Mouse (Mus musculus): ENCODE measurements around the gene Fam110c.

The Fam110c gene

GRCm38 (mm10) chr12:31116005-31116466 lies 42.4 kb downstream of the Fam110c start:
- peak; percentile 66 for DNase-seq

- no peak for DNase-seq
Measured at GRCm38 (mm10) chr12:31120535-31120934, 46.9 kb downstream of the Fam110c start.

GRCm38 (mm10) chr12:31122892-31123622 lies 49.4 kb downstream of the Fam110c start:
- DNase-seq = no peak

GRCm38 (mm10) chr12:31126071-31126470 lies 52.4 kb downstream of the Fam110c start:
- no peak for DNase-seq

GRCm38 (mm10) chr12:31129548-31129947 lies 55.9 kb downstream of the Fam110c start:
- no peak for DNase-seq

Measured in lung, postnatal 10 days (tissue).